Mouse (Mus musculus) kidney, postnatal 4 days (tissue): ENCODE measurements around the gene Muc1.

Experiments
- DNase-seq, 2 experiments: peaks; one replicate each; pipeline ENCODE4 v3.0.0; 2021; ENCODE audit warnings: mixed read lengths in 2 of 2

Gene Muc1

DNA sequence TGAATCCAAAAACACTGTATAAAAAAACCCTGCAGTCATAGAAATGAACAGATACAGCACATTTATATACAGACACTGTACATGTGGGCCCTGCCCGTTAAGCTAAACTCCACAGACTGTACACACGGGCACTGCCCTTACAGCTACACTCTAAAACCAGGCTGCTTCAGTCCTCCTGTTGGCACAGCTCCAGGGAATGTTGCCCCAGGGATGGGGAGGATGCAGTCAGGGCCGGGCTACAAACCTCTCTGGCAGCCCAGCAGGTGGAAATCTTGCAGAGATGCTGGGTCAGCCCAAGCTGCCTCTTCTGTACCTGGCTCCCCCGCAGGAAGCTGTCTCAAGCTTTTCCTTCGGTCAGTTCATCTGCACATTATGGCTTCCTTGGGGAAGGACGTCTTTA, 42.9 kb downstream of the Muc1 start:
- peak; percentile 52 to 64 for DNase-seq

DNA sequence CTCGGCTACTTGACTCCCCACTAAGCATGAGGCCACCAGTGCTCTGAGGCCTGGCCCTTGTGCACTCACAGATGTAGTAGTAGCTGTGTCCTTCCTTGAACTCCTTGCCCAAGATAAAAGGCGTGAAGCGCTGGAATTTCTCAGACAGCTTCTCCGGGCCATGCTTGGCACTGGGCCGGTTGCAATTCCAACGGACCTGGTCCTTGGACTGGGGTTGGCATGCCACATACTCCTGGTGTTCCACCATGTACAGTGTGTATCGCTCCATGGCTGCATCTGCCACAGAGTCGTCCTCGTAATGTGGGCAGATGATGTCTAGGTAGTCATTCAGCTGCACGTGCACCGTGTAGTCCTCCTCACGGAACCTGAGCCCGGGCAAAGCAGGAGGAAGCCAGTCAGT, 47.2 kb downstream of the Muc1 start:
- no peak for DNase-seq

DNA sequence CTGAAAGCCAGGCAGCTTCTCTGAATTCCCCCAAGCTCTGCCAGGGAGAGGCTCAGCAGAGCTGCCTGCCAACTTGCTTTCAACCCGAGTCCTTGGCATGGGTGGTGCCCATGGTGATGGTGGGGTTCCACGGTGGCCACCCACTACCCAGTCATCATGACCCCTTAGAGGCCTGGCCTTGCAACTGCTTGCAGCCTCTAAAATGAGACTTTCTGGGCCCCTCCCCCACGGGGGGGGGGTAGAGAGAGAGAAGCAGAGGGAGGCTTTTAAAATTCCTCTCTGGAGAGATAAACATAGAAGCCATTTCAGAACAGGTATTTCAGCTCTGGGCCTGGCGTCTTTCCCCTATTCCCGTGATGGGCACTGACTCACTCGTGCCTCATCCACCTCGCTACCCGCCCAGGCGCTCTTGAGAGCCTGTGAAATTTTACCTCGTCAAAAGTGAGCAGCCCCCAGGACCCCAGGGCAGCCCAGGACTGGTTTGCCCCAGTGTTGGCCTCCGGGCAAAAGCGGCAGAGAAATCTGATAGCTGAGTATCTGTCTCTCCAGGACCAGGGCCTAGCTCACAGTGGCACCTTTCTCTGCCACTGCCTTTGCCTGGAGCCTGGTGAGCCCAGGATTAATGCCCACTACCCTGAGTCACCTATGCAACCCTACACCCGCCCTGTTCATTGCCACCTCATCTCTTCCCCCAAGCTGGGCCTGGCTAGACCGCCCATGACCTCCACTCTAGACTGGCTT, 48.6 kb downstream of the Muc1 start:
- DNase-seq = peak; percentile 48 to 68

DNA sequence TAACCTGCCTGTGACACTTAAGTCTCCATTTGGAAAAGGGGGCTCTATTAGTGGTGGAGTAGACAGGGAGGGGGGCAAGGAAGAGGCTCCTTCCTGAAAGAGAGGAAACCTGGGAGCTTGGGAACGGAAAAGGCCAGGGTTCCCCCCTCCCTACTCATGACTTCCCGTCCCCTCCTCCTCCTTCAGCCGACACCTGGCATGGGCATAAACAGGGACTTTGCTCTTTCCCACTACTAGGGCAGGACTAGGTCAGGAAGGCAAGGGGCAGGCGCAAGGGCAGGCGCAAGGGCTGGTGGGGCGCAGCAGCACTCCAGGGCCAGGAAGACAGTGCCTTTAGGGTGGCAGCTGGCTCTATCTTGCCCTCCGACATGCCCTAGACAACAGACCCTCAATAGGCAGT, 49.2 kb downstream of the Muc1 start:
- peak; percentile 68 to 79 for DNase-seq

DNA sequence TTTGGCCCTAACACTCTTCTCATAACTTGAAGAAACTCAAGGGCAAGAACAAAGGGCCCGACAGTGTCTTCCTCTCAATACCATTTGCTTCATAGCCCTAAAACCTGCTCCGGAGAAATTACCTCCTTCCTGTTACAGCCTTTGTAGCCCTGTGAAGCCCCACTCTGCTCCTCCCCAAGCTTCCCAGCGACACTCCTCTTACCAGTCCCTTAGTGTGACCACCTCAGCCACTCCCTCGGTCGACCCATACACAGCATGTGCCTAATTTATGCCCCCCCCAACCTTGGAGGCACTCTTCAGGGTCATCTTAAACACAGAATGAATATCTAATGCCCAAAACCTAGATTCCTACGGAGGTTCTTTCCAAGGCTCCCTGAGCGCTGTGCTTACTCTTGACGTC, 49.8 kb downstream of the Muc1 start:
- DNase-seq = peak in 1 of 2 experiments; percentile 35

DNA sequence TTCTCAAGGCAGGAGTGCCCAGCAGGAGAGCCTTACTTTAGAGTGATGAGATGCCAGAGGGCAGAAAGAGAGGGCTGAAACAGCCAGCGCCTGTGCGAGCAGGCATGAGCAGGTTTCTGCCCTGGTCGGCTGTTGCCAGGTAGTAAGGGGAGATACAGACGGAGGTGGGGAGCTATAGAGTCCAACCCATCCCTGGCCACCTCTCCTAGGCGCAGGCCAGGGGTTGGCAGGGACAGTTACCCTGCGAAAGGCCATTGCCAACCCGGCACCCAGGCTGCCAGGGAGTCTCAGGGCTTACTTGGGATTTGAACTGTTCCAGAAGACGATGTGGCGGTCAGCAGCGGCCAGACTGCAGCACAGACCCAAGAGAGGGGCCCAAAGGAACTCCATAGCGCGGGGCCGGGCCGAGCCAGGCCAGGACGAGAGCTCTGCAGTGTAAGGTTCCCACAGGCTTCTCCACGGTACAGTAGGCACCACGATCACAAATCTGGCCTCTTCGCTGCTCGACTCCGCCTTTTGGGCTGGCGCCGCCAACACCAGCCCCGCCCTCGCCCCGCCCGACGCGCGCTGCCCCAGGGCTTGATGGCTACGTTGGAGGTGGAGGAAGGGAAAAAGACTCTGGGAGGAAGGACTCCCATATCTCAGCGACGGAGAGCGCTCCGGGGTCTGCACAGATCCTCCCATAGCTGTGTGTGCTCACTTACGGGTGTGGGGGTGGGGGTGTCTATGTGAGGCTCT, 50.5 kb downstream of the Muc1 start:
- DNase-seq = peak; percentile 91 to 95

DNA sequence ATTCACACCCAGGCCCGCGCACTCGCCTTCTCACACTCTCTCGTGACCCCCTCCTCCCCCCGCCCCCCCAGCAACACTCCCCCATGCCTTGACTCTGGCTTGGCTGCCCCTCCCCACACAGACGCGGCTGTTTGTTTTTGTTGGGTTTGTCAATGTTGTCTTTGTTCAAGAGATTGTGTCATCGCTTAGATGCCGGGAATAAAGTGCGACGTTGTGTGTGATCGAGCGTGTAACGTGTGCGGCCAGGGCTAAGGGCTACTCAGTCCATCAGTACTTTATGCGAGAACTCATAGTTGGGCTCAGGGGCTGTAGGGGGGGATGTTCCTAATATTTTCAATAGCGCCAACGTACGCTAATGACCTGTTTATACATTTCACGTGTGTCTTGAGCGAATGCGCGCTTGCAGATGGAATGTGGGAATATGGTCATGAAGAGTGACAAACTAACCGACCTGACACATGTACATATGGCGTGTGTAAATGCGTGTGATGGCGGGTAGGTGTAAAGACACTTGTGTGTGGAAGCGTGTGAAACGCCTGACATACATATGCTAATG, 51.3 kb downstream of the Muc1 start:
- peak; percentile 47 to 61 for DNase-seq

DNA sequence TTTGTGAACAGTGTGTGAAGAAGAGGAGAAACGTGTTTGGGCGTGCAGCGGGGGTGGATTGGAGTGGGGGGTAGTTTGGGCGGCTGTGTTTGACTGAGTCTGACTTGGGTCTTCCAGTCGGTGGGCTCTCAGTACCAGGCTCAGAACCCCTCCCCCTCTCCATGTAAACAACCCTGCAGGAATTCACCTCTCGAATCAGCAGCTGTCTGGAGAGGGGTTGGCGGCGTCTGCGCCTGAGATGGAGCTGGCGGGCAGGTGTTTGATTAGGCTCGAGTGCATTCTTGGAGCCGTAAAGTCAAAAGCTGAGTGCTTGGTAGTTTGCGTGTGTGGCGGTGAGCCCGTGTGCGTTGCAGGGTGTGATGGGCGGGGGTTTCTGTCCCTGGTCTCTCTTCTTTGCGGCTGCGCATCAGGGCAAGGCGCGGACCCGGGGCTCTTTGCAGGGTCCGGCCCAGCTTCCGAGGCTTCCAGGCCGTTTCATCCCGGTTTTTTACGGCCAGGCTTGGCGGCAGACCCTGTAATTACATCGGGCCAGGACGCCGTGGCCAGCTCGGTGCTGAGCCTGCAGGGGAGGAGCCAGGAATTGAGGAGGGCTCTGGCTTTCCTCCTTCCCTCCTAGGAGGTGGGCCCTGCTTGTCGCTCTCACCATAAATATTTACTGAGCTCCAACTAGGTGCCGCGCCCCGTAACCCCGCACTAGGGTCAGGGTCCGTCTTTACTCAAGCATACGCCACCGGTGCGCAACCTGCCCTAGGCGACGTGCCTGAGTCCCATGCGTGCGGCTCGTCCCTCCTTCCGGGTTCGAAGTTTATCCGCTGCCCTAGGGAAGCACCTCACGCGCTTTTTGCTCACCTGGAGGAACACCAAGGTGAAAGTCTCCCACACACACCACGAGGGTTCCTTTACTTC, 52.0 kb downstream of the Muc1 start, which contains the start of gene Efna1:
Gene Efna1 (minus strand): TSS at position 537 of the 906 bp plus-strand sequence.
- peak; percentile 78 to 84 for DNase-seq

DNA sequence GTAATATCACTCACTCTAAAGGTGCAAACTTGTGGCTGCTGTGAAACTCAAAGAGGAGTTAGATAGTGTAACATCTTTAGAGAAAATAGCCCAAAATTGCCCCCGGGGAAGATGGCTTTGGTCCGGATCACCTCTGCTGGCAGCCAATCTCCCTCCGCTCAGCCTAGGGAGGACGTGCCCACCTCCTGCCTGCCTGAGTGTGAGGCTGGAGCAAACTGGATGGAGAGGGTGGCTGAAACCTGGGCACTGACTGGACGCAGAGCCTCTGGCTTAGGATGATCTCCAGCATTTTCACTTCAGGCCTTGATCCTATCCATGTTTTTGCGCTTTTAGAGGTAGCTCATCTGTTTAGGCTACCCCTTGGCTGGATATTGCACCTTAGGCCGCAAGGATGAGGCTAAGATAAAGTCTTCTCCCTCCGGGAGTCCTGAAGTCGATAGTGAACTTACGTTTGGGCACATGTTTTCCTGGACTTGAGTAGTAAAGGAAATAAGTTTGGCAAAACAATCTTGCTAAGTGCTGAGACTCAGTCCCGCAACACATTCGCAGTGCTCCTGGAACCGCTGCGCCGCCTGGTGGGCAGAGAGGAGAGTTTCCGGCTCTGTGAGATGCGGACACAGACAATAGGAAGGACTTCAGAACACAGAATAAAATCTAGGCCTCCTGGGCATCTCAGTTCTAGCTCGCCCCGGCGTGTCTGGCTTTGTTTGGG, 52.9 kb downstream of the Muc1 start:
- DNase-seq = peak; percentile 92 to 93

DNA sequence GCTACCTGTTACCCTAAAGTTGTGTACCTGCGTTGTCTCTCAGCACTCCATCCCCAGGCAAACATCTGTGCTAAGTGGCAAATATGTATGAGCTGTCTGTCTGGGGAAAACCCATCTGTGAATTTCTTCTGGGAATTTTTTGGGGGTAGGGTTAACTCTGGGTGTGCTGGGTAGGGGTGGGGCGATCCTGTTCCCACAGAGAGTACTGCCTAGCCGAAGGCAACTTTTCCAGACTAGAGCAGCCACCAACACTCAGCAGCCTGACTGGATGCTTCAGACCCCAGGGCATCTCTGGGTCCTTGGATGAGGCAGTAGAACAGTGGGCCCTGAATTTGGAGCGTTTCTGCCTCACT, 53.4 kb downstream of the Muc1 start:
- no peak for DNase-seq
